Mouse (Mus musculus) hindbrain, embryonic 12.5 days (tissue): Measurements from ENCODE around the gene Megf11. TPM values are rescaled to one million over a fixed set of nuclear protein-coding genes. Genes with fewer than 3 reads are reported as not detected.
A peak's percentile ranks its signal among the peaks of the same experiment; 100 is the strongest.

Experiments
- ATAC-seq: fragments of 200-750 bp; cut with Nextera tagmentation; 2 replicates; pipeline ENCODE4 v1.8.0; 2017; ENCODE audit warnings: moderate TSS enrichment; ENCODE audit not compliant: low FRiP score
- H3K27ac ChIP-seq: fragments of 300-500 bp; sonication (generic); 2 replicates; pipeline ENCODE4 v1.5.1; 2016; ENCODE audit warnings: mild to moderate bottlenecking
- H3K27me3 ChIP-seq: fragments of 300-500 bp; sonication (generic); 2 replicates; pipeline ENCODE4 v1.6.1; 2016; ENCODE audit warnings: mild to moderate bottlenecking
- H3K36me3 ChIP-seq: fragments of 300-500 bp; sonication (generic); 2 replicates; pipeline ENCODE4 v1.6.1; 2016; ENCODE audit warnings: mild to moderate bottlenecking
- H3K4me1 ChIP-seq: fragments of 300-500 bp; sonication (generic); 2 replicates; pipeline ENCODE4 v1.6.1; 2016
- H3K4me2 ChIP-seq: fragments of 300-500 bp; sonication (generic); replicated peaks from 2 replicates; pipeline ENCODE4 v1.6.1; 2016; ENCODE audit warnings: mild to moderate bottlenecking
- H3K4me3 ChIP-seq: fragments of 300-500 bp; sonication (generic); 2 replicates; pipeline ENCODE4 v1.5.1; 2016; ENCODE audit warnings: mild to moderate bottlenecking
- H3K9ac ChIP-seq: fragments of 300-500 bp; sonication (generic); 2 replicates; pipeline ENCODE4 v1.6.1; 2016; ENCODE audit warnings: mild to moderate bottlenecking, moderate library complexity
- H3K9me3 ChIP-seq: fragments of 300-500 bp; sonication (generic); replicated peaks from 2 replicates; pipeline ENCODE4 v1.6.1; 2016; ENCODE audit warnings: mild to moderate bottlenecking
- WGBS: fragments of 180-500 bp; shearing (Covaris S2); methylation state at CpG from one replicate; pipeline ENCODE4 v1.1.7; 2016; 5-methylcytosine and 5-hydroxymethylcytosine counted together
- polyA plus RNA-seq: library from polyadenylated mRNA; unstranded; fragments of >200 nt; fragmentation: Nextera tagmentation; extraction: Ambion mirVana; gene quantifications from 2 replicates; pipeline ENCODE4 v1.2.1, GENCODE M21; 2016

The Megf11 gene
- polyA plus RNA-seq, 1 experiment from 2014 or later: 8.0 TPM

DNA sequence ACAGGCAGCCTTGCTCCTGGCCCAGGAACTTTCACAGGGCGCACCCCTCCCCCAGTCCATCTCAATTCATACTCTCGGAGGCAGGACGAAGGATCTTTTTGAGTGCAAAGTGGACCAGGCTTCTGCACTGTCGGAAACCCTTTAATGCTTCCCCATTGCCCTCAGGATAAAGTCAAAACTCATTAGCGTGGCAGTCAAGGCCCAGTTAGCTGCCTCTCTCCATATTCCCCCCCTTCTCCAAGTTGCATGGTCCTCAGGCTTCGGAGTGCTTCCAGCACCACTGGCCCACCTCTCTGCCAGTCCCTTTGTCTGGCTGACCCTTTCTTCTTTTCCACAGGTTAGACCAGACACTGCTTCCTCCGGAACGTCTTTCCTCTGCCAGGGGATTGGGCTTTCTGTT lies 16.7 kb downstream of the Megf11 start:
- Histone ChIP-seq H3K4me3 (no peak overlapping the region), H3K27me3 (peaks cover 5% of the 10 kb centered on the region; the same call in 1 of the 2 replicates), H3K4me2 (no peak overlapping the region), H3K36me3 (no peaks in the 10 kb centered on the region), H3K9ac (no peak overlapping the region), H3K27ac (no peak overlapping the region), H3K4me1 (peaks cover 9% of the 10 kb centered on the region), H3K9me3 (no peaks in the 10 kb centered on the region)
- ATAC-seq: no peak
- 69% methylated on average over 8 of the region's 8 CpGs for WGBS

DNA sequence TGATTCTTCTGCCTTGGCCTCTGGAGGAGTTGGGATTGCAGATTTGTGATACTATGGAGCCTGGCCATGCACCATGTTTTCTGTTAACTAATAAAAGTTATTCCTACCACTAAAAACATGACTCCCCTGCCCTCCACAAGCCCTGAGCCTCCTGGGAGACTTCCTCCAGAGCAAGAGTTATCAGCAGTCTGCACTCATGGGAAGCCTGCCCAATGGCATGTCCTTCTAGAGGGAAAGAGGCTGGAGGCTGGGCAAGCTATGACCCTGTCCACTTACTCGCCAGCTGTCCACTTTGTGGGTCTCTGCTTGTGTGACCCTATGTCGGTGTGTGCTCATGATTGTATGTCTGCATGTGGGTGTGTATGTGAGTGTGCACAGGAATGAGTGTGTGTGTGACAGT lies 21.4 kb downstream of the Megf11 start:
- Histone ChIP-seq H3K4me2 (no peak overlapping the region), H3K4me3 (no peak overlapping the region), H3K27me3 (no peaks in the 10 kb centered on the region), H3K27ac (no peak overlapping the region), H3K9me3 (no peaks in the 10 kb centered on the region), H3K9ac (no peak overlapping the region), H3K36me3 (no peaks in the 10 kb centered on the region), H3K4me1 (no peaks in the 10 kb centered on the region)
- 98% methylated on average over 2 of the region's 2 CpGs for WGBS
- no peak for ATAC-seq

DNA sequence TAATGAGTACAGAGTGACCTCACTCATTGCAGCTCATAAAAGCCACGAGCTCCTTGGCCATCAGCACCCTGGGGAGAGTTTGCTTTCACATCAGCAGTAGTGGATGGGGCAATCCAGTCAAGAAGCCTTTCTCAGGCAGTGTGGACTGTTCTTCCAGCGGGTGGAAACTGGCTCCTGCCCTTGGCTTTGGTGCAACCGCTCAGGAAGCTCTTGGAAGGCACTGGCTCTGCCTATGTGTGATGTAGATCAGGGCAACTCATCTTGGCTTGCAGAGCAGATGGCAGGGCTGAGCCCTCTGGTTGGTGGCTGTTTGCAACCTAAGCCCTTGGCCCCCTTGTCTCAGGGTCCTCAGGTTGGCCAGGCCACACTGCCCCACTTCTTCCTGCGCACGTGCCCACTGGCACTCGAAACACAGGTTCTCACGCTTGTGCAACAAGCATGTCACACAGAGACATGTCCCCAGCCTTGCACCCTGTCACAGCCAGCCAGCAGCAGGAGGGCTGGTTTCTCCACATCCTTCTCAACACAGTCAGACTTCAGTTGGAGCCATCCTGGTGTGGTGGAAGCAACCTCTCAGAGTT lies 22.1 kb downstream of the Megf11 start:
- Histone ChIP-seq H3K9me3 (no peaks in the 10 kb centered on the region), H3K27me3 (no peaks in the 10 kb centered on the region), H3K27ac (no peak overlapping the region), H3K36me3 (no peaks in the 10 kb centered on the region), H3K4me3 (no peak overlapping the region), H3K4me2 (no peak overlapping the region), H3K4me1 (no peaks in the 10 kb centered on the region), H3K9ac (no peak overlapping the region)
- WGBS: 83% methylated on average over 7 of the region's 7 CpGs
- ATAC-seq: no peak

DNA sequence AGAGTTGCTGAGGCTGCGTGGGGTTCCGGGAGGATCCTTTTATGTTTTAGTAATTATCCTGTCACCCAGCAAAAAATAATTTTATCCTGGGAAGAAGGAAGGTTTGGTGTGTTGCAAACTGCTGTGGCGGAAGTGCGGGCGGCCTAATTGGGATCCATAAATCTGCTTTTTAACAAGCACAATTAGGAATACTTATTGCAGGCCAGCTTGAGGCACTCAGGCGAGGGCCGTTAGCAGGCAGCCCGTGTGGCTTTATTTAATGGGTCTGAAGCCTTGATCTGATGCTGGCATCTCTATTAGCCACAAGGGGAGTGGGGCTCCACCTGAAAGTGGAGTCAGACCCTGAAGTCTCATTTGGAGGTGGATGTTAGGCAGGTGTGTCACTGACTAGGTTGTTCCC lies 23.4 kb downstream of the Megf11 start:
- Histone ChIP-seq H3K9me3 (no peaks in the 10 kb centered on the region), H3K9ac (no peak overlapping the region), H3K27me3 (no peaks in the 10 kb centered on the region), H3K36me3 (no peaks in the 10 kb centered on the region), H3K27ac (no peak overlapping the region), H3K4me3 (no peak overlapping the region), H3K4me1 (no peaks in the 10 kb centered on the region), H3K4me2 (no peak overlapping the region)
- WGBS: 74% methylated on average over 8 of the region's 8 CpGs
- ATAC-seq: no peak

DNA sequence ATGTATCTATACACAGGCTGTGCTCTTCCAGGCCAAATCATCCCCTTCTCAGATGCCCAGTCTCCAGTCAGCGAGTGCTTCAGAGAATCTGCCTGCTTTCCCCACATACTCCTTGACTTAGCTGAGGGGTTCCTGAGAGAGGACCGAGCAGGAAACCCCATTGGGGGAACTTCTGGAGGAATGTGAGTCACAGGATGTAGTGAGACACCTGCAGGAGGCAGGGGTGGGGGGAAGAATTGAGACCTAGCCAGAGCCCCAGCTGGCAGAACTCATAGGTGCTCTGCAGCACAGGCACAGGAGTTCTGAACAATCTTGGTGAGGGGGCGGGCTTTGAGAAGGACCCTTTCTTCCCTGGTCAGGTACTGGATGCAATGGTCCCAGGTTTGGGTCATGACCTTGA lies 35.0 kb downstream of the Megf11 start:
- H3K4me3 ChIP-seq: no peak overlapping the region
- no peaks in the 10 kb centered on the region for H3K4me1 ChIP-seq
- 87% methylated on average over 3 of the region's 3 CpGs for WGBS
- ATAC-seq: no peak
- H3K4me2 ChIP-seq: no peak overlapping the region
- H3K27ac ChIP-seq: no peak overlapping the region
- H3K9ac ChIP-seq: no peak overlapping the region
- H3K27me3 ChIP-seq: no peaks in the 10 kb centered on the region
- H3K36me3 ChIP-seq: no peaks in the 10 kb centered on the region
- no peaks in the 10 kb centered on the region for H3K9me3 ChIP-seq

DNA sequence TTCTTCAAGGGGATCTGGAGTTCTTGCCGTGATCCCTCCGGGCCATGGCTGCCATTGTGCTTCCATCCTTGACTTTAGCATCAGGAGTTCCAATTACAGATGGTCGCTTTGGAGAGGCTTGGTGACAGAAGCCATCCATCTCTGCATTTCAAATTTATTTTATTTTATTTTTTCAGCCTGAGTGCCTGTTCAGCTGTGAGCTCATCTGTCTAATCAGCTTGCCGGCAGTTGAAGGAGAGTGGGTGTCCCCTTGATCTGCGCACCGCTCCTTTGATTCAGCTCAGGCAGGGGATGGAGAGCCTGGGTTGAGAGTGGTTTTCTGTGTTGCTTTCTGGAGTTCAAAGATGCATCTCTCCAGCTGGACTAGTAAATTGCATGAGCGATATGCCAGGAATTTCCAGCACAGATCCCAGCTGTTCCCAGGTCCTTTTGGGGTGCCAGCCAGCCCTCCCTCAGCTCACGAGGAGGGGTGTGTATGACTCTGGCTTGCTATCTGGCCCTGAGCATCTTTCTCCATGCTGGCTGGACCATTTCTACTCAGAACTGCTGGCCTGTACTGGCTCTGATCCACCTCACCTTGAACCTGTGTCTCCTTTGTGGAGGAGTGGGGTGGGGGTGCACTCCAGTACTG lies 36.7 kb downstream of the Megf11 start:
- no peak overlapping the region for H3K27ac ChIP-seq
- H3K4me3 ChIP-seq: no peak overlapping the region
- H3K9ac ChIP-seq: no peak overlapping the region
- no peak for ATAC-seq
- no peaks in the 10 kb centered on the region for H3K36me3 ChIP-seq
- no peaks in the 10 kb centered on the region for H3K27me3 ChIP-seq
- WGBS: 75% methylated on average over 8 of the region's 8 CpGs
- H3K4me2 ChIP-seq: no peak overlapping the region
- H3K4me1 ChIP-seq: no peaks in the 10 kb centered on the region
- no peaks in the 10 kb centered on the region for H3K9me3 ChIP-seq

DNA sequence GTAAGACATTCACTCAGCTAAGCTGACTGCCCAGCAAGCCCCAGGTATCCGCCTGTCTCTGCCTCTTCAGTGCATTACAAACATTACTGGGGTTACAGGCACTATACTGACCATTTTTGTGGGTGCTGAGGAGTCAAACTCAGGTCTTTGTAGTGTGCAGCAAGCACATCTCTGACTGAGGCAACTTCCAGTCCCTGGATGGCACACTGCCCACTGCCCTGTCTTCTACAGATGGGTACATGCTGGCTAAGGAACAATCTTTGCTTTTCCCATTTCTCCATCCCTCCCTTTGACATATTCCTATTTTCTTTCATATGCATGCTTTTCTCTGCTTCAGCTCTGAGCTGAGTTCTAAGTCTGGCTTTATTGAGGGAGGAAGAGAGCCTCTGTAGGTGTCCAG lies 38.5 kb downstream of the Megf11 start:
- ATAC-seq: no peak
- no peak overlapping the region for H3K27ac ChIP-seq
- H3K4me3 ChIP-seq: no peak overlapping the region
- no peaks in the 10 kb centered on the region for H3K36me3 ChIP-seq
- no peaks in the 10 kb centered on the region for H3K4me1 ChIP-seq
- no peaks in the 10 kb centered on the region for H3K9me3 ChIP-seq
- 96% methylated on average over 1 of the region's 1 CpGs for whole genome bisulfite sequencing
- no peaks in the 10 kb centered on the region for H3K27me3 ChIP-seq
- H3K4me2 ChIP-seq: no peak overlapping the region
- no peak overlapping the region for H3K9ac ChIP-seq

DNA sequence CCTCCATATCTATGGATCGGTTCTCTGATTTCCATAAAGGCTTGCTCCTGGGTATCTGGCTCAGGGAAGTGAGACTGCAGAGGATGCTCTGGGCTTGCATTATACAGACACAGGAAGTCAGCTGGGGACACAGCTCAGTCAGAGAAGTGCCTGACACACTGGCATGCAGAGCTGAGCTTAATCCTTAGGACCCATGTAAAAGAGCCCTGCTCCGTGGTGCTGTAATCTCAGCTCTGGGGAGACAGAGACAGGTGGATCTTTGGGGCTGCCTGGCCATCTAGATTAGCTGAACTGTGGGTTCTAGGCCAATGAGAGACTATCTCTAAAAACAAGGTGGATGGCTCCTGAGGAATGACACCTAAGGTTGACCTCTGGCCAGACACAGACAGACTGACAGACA lies 50.7 kb downstream of the Megf11 start:
- Histone ChIP-seq H3K4me3 (no peak overlapping the region), H3K4me1 (no peaks in the 10 kb centered on the region; the same call in 1 of the 2 replicates), H3K9me3 (no peaks in the 10 kb centered on the region), H3K9ac (no peak overlapping the region), H3K27me3 (no peaks in the 10 kb centered on the region), H3K36me3 (no peaks in the 10 kb centered on the region), H3K27ac (no peak overlapping the region), H3K4me2 (no peak overlapping the region)
- ATAC-seq: no peak
- 81% methylated on average over 2 of the region's 2 CpGs for WGBS

DNA sequence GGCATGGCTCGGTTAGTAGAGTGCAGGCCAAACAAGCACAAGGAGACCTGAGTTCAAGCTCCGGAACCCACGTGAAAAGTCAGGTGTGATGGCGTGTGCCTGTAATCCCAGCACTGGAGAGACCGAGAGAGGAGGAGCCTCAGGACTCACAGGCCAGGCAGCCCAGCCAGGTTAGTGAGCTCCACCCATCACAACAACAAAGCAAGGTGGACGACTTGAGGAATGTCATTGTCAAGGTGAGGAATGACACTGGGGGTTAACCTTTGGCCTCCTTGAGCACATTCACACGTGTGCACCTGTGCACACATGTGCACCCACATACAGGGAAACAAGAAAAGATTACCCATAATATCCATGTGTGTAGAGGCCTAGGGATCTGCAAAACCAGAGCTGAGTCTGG lies 54.7 kb downstream of the Megf11 start:
- no peaks in the 10 kb centered on the region for H3K9me3 ChIP-seq
- no peak for ATAC-seq
- no peak overlapping the region for H3K4me3 ChIP-seq
- no peaks in the 10 kb centered on the region for H3K36me3 ChIP-seq
- H3K4me1 ChIP-seq: no peaks in the 10 kb centered on the region; the same call in 1 of the 2 replicates
- H3K4me2 ChIP-seq: no peak overlapping the region
- no peaks in the 10 kb centered on the region for H3K27me3 ChIP-seq
- H3K27ac ChIP-seq: no peak overlapping the region
- H3K9ac ChIP-seq: no peak overlapping the region
- 83% methylated on average over 7 of the region's 7 CpGs for whole genome bisulfite sequencing

DNA sequence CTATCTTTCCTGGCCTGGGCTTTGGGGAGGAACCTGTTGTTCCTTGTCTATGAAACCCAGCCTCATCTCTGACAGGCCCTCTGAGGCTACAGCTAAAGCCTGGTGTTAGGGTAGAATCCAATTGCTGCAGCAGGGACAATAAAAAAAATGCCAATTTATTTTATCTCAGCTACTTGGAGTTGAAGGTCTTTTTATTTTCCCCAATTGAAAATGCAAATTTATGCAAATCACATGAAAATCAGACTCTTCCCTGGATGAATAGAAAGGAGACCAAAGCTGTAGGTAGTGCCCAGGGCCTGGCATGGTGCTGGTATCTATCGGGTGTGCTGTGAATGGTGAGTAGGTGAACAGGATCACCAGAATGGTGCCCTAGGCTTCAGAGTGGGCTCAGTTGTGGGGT lies 60.6 kb downstream of the Megf11 start:
- H3K36me3 ChIP-seq: no peaks in the 10 kb centered on the region
- 76% methylated on average over 1 of the region's 1 CpGs for WGBS

DNA sequence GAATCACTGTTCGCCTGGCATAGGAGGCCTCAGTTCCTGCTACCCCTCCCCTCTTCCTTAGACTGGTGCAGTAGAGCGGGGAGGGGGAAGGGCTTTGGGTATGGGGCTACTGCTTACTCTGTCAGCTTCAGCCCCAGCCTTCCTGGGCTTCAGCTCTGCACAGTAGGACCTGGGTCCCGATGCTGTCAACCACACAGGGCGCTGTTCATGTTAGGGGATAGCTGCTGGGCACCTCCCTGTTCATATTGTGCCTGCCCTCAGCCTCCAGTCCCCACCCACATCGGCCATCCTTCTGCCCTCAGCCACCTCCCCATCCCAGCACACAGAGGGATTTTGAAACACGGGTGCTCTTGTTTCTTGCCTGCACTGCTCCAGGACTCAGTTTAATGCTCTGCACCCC lies 61.6 kb downstream of the Megf11 start:
- Histone ChIP-seq H3K4me3 (no peak overlapping the region), H3K9ac (no peak overlapping the region), H3K9me3 (no peaks in the 10 kb centered on the region), H3K27me3 (no peaks in the 10 kb centered on the region), H3K4me1 (peaks cover 21% of the 10 kb centered on the region), H3K27ac (0 out of 2 replicates have a peak overlapping the region, but pooled peaks have one; percentile 44), H3K36me3 (no peaks in the 10 kb centered on the region), H3K4me2 (0 out of 2 replicates have a peak overlapping the region, but pooled peaks have one; percentile 8)
- ATAC-seq: peak; percentile 61
- WGBS: 26% methylated on average over 6 of the region's 6 CpGs

More for the DNA sequence above, 60.6 kb downstream of the Megf11 start:
- peak; percentile 38; the same call in 1 of the 2 replicates for ATAC-seq
- Histone ChIP-seq H3K4me1 (peaks cover 21% of the 10 kb centered on the region), H3K27me3 (no peaks in the 10 kb centered on the region), H3K4me3 (no peak overlapping the region), H3K9ac (no peak overlapping the region), H3K27ac (no peak overlapping the region), H3K4me2 (no peak overlapping the region), H3K9me3 (no peaks in the 10 kb centered on the region)

DNA sequence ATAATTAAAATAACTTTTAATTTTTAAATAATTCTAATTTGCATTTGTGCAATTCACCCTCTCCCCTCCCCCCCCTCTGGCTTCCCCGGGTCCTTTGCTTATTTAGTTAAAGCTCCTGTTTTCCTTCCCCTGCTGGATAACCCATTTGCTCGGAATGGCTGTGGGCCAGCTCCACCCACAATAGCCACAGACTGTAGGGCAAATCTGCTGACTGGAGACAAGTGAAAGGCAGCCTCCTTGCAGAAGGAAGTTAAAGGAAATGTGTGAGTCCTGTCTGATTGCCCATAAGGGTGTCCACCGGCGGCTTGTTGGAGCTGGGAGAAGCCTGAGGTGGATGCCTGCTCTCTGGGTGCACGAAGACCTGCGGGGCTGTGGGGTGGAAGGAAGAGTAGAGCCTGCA lies 62.1 kb downstream of the Megf11 start:
- Histone ChIP-seq H3K27me3 (no peaks in the 10 kb centered on the region), H3K9ac (no peak overlapping the region), H3K9me3 (no peaks in the 10 kb centered on the region), H3K36me3 (no peaks in the 10 kb centered on the region), H3K27ac (peak overlapping the region; percentile 44; the same call in 1 of the 2 replicates), H3K4me1 (peaks cover 21% of the 10 kb centered on the region), H3K4me3 (no peak overlapping the region), H3K4me2 (0 out of 2 replicates have a peak overlapping the region, but pooled peaks have one; percentile 8)
- no peak for ATAC-seq
- 45% methylated on average over 6 of the region's 6 CpGs for WGBS

DNA sequence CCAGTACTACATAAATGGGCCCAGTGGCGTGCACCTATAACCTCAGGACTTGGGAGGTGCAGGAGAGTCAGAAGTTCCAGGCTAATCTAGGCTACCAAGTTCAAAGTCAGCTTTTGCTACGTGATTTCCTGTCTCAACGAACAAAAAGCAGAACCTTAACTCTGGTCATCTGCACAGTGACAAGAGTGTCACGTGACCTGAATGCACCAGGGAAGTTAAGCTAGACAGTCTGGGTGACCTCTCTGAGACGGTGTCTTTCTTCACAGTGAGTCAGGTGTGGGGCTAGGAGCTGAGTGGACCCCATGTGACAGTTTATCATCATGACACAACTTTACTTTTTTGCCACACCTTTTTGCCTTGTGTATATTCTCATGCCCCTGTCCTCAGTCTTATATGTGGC lies 67.3 kb downstream of the Megf11 start:
- no peak overlapping the region for H3K4me3 ChIP-seq
- no peak overlapping the region for H3K27ac ChIP-seq
- 0 out of 2 replicates have a peak, but pooled peaks cover 3% of the 10 kb centered on the region for H3K27me3 ChIP-seq
- no peaks in the 10 kb centered on the region for H3K9me3 ChIP-seq
- WGBS: 84% methylated on average over 5 of the region's 5 CpGs
- H3K9ac ChIP-seq: no peak overlapping the region
- H3K4me1 ChIP-seq: peaks cover 28% of the 10 kb centered on the region
- ATAC-seq: no peak
- no peaks in the 10 kb centered on the region for H3K36me3 ChIP-seq
- no peak overlapping the region for H3K4me2 ChIP-seq
